Mouse (Mus musculus) layer of hippocampus, adult 6 months (tissue): ENCODE results near the gene Stim1. TPM values are rescaled to one million over a fixed set of nuclear protein-coding genes. Genes with fewer than 3 reads are reported as not detected.

Source experiments
- long read RNA-seq, 2 experiments: library from polyadenylated mRNA; unstranded; transcript quantifications; one replicate each; pipeline ENCODE4 v2.0.0; 2019 to 2020
- polyA plus RNA-seq: library from polyadenylated mRNA; unstranded; fragments of <200 nt; fragmentation: Nextera tagmentation; gene quantifications from 2 replicates; pipeline ENCODE4 v1.2.3, GENCODE M21; 2021

Gene Stim1
- polyA plus RNA-seq: 20.4 TPM in 2 replicates
- long read RNA-seq, experiment 1, full-length matches to known transcripts: 8 of 36 reads
- long read RNA-seq, experiment 1, partial matches to known transcripts: 20 of 36 reads
- long read RNA-seq, experiment 1, other reads (novel, unspliced or antisense): 8 of 36 reads
- long read RNA-seq, experiment 2, full-length matches to known transcripts: 55 of 85 reads
- long read RNA-seq, experiment 2, partial matches to known transcripts: 16 of 85 reads
- long read RNA-seq, experiment 2, other reads (novel, unspliced or antisense): 14 of 85 reads

DNA sequence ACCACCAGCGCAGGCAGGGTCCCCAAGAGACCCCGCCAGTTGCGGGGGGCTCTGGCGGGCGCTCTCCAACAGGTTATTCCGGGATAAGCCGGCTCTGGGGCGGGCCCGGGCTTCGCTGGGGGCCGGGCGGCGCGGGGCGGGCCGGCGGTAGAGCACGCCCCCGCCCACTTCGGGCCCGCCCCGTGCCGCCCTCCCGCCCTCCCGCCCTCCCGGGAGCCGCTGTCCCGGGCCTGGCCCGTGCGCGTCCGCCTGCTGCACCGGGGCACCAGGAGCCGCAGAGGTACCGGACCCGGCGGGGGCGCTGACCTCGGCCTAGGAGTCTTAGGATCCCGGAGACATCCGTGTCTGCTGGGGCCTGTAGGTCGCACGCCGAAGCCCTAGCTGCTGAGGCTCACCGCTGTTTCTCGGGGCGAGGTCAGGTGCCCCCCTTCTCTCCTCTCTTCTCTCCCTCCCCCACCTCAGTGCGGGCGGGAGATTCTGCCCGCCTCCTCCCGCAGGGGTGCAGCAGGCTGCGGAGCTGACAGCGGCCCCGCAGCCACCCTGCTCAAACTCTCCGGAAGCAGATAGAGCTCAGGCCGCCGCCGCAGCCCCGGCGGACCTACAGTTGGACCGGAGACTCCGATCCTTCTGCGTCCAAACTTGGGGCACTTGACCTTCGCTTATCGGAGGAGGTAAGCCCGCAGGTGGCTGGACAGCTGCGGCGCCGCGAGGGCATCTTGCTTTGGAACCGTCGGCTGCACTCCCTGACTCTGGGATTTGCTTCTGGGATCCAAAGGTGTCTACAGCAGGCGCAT is at the start of gene Stim1:
Stim1 (plus strand) TSS at position 206 of the 794 bp plus-strand sequence.

DNA sequence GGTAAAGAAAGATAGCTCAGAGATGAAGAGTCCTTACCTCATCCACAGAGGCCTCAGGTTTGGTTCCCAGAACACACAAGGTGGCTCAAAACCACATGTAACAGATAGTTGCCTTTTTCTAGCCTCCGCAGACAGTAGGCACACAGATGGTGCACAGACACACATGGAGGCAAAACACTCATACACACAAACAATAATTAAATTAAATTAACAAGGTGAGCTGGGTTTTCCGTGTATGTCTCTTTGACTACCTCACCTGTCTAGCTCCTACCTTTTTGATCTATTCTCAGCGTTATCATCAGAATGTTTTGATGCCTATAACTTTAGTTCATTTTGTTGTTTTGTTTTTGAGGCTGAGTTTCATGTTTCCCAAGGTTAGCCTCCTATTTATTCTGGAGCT is 11.7 kb upstream of the Stim1 start, which contains the start of gene Rhog:
Rhog (minus strand) TSS at position 101 of the 400 bp plus-strand sequence.

DNA sequence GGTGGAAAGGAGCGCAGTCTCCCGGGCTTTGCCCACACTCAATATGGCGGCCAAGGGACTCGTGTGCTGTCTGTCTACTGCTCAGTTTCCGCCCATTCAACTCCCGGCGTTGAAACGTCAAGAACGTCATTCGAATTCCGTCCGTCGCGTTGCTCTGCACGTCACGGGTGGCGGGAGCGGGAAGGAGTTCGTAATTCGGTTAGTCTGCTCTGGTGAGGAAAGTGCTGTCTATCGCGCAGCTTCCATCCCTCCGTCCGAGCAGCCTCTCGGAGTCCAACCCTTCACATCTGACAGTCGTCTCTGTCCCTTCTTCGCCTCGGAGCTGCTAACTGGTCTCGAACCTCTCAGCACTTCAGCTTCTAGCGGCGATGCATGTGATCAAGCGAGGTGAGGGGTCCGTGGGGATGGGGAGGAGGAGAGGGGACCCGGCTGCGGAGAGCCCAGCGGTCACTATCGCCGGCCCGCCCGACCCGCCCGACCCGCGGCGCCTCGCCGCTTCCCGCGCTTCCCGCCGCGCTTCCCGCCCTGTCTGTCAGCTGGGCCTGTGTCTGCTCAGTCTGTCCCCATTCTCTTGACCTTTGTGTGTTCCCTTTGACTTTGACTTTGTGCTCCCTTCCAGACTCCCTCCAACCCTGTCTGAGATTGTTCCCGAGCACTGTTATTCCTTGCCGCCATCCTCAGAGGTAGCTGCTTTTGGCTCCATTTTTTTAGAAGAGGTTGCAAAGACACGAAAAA is 174.2 kb downstream of the Stim1 start, which contains the start of gene Rrm1:
Rrm1 (plus strand) TSS at position 39 of the 735 bp plus-strand sequence.

DNA sequence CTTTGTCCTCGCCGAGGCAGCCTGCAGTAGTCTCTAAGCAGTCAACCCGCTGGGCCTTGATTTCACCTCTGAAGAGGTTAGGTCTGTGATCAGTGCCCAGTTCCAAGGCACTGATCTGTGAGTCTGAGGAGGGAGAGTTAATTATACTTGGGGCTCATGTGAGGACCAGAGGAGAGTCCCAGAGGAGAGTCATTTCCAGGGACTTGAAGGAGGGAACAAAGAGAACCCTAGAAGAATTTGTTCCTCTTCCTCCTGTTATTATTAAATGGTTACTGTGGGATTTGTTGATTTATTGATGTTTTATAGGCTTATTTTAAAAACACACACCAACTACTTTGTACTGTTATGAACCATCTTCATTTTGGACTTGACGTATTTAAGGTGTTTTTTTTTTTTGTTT is 214.0 kb downstream of the Stim1 start, which contains the start of gene Olfr543:
Olfr543 (minus strand) TSS at position 101 of the 400 bp plus-strand sequence.

Other genes with a start within 250 kb of the Stim1 start
- 0.60 and 1.5 TPM in 2 replicates for gene Il18bp, start 249.1 kb upstream of the Stim1 start, polyA plus RNA-seq
- gene Rnf121, start 202.3 kb upstream of the Stim1 start, polyA plus RNA-seq: 18.0 and 19.2 TPM in 2 replicates
- gene Xndc1, start 202.3 kb upstream of the Stim1 start, polyA plus RNA-seq: 2.4 and 3.1 TPM in 2 replicates
- gene Xntrpc, start 202.1 kb upstream of the Stim1 start, polyA plus RNA-seq: 0.09 and 0.13 TPM in 2 replicates
- gene Trpc2, start 184.7 kb upstream of the Stim1 start, polyA plus RNA-seq: not detected in 2 replicates
- gene Art1, start 166.1 kb upstream of the Stim1 start, polyA plus RNA-seq: 0.10 and 0.11 TPM in 2 replicates
- not detected in 2 replicates for gene Art5, start 158.3 kb upstream of the Stim1 start, polyA plus RNA-seq
- 0.05 and 0.21 TPM in 2 replicates for gene Chrna10, start 151.0 kb upstream of the Stim1 start, polyA plus RNA-seq
- 6.2 and 9.5 TPM in 2 replicates for gene Nup98, start 57.6 kb upstream of the Stim1 start, polyA plus RNA-seq
- 29.1 and 29.3 TPM in 2 replicates for gene Pgap2, start 57.6 kb upstream of the Stim1 start, polyA plus RNA-seq
- gene Rhog, start 11.8 kb upstream of the Stim1 start, polyA plus RNA-seq: 33.4 and 47.7 TPM in 2 replicates
- 8.8 and 8.9 TPM in 2 replicates for gene Rrm1, start 173.9 kb downstream of the Stim1 start, polyA plus RNA-seq
- gene Olfr543, start 213.9 kb downstream of the Stim1 start, polyA plus RNA-seq: not detected in 2 replicates
- gene Olfr544, start 220.5 kb downstream of the Stim1 start, polyA plus RNA-seq: not detected in 2 replicates
- not detected in 2 replicates for gene Olfr545, start 231.8 kb downstream of the Stim1 start, polyA plus RNA-seq